Mouse (Mus musculus) midbrain, embryonic 10.5 days (tissue): ENCODE results near the gene Gse1. TPM values are rescaled to one million over a fixed set of nuclear protein-coding genes. Genes with fewer than 3 reads are reported as not detected.

Experiments used
- DNase-seq: peaks from one replicate; pipeline ENCODE4 v3.0.0-alpha.2; 2017; ENCODE audit warnings: low spot score
- H3K27ac ChIP-seq: fragments of 300-500 bp; sonication (generic); replicated peaks from 2 replicates; pipeline ENCODE4 v1.5.1; 2016; ENCODE audit warnings: mild to moderate bottlenecking
- H3K27me3 ChIP-seq: fragments of 300-500 bp; sonication (generic); 2 replicates; pipeline ENCODE4 v1.6.1; 2016; ENCODE audit warnings: low read depth, mild to moderate bottlenecking; ENCODE audit not compliant: poor library complexity, severe bottlenecking
- H3K36me3 ChIP-seq: fragments of 300-500 bp; sonication (generic); 2 replicates; pipeline ENCODE4 v1.6.1; 2016; ENCODE audit warnings: mild to moderate bottlenecking, moderate library complexity
- H3K4me1 ChIP-seq: fragments of 300-500 bp; sonication (generic); 2 replicates; pipeline ENCODE4 v1.6.1; 2016
- H3K4me3 ChIP-seq: fragments of 300-500 bp; sonication (generic); 2 replicates; pipeline ENCODE4 v1.5.1; 2016; ENCODE audit warnings: mild to moderate bottlenecking, moderate library complexity
- H3K9me3 ChIP-seq: fragments of 300-500 bp; sonication (generic); replicated peaks from 2 replicates; pipeline ENCODE4 v1.6.1; 2016; ENCODE audit warnings: mild to moderate bottlenecking
- WGBS: fragments of 180-500 bp; shearing (Covaris S2); methylation state at CpG from one replicate; pipeline ENCODE4 v1.1.7; 2016; 5-methylcytosine and 5-hydroxymethylcytosine counted together
- polyA plus RNA-seq: library from polyadenylated mRNA; unstranded; fragments of >200 nt; fragmentation: Nextera tagmentation; extraction: Ambion mirVana; gene quantifications from 2 replicates; pipeline ENCODE4 v1.2.1, GENCODE M21; 2016

Gse1 gene
- polyA plus RNA-seq, 1 experiment from 2014 or later = 12.7 TPM

DNA sequence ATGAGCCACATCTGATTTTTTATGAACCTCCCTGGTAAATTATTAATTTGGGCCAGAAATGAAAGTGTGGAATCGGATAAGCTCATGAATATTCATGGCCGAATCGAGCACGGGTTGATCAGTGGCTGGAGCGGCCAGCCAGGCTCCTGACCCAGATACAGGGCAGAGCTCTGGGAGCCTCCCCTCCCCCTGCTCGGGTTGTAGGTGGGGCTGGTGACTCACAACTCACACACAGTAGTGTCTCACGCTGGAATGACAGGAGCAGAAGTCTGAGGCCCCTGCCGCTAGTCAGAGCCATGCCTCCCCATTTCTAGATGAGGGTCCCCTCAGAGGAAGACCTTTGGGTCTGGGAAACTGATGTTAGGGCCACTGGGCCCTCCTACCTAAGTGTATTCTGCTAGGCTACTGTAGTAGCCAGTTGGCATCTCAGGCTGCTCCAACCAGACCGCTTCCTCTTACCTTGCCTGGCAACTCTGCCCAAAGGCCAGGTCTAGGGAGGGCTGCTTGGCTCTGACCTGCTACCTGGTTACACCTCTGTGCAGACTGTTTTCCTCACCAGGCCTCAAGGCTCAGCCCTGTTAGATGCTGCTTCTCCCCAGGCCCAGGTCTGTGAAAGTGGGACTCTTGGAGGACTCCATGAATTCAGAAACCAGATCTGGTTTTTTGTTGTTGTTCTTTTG lies 270.8 kb downstream of the Gse1 start:
- no peak for DNase-seq
- peak overlapping the region; percentile 86 for H3K27ac ChIP-seq
- H3K36me3 ChIP-seq = no peaks in the 10 kb centered on the region
- H3K4me1 ChIP-seq = peaks cover 99% of the 10 kb centered on the region
- H3K9me3 ChIP-seq = 0 out of 2 replicates have a peak, but pooled peaks cover 4% of the 10 kb centered on the region
- peaks cover 79% of the 10 kb centered on the region for H3K27me3 ChIP-seq
- peak overlapping the region; percentile 45 for H3K4me3 ChIP-seq
- WGBS = 13% methylated on average over 9 of the region's 9 CpGs

DNA sequence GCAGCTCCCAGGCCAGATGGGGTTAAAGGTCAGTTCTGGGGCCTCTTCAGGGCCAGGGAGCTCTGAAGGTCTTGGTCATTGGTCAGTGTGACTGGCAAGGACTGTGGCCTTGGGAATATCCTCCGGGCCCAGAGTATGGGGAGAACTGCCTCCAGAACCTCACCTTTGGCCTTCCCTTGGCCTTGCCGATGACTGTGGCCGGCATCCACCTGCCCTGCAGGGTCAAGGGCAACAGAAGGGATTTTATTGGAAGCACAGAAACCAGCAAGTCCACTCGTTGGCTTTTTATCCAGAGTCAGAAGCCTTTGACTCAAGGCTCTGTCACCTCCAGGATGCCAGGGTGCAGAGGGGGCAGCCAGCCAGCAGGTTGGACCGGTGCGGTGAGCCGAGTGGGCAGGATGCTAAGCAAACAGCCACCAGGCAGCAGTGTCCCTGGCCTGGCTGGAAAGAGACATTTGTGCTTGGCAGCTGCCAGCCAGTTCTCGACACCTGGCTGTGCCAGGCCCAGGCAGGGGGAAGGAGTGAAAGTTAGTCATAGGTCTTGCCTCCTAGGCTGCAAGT lies 272.5 kb downstream of the Gse1 start:
- Histone ChIP-seq H3K4me3 (0 out of 2 replicates have a peak overlapping the region, but pooled peaks have one; percentile 14), H3K27ac (peak overlapping the region; percentile 61), H3K27me3 (peaks cover 69% of the 10 kb centered on the region), H3K36me3 (no peaks in the 10 kb centered on the region), H3K4me1 (peaks cover 99% of the 10 kb centered on the region), H3K9me3 (0 out of 2 replicates have a peak, but pooled peaks cover 4% of the 10 kb centered on the region)
- no peak for DNase-seq
- 80% methylated on average over 8 of the region's 8 CpGs for WGBS

DNA sequence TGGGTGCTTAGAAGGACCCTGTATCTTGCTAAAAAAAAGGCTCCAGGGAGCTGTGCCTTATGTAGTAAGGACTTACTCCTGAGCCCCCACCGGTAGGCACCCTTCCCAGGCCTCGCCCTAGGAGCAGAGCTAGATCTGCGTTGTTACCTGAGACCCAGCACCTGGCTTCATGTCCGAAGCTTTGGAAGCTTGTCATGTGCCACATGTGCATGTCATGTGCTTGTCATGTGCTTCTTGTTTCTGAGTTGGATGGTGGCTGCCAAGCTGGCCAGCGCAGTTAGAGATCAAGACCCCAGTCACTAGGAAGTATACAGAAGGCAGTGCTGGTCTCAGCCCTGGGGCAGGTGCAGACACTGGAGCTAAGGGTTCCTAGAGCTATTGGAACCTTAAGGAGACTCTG lies 273.2 kb downstream of the Gse1 start:
- H3K36me3 ChIP-seq = no peaks in the 10 kb centered on the region
- H3K4me1 ChIP-seq = peaks cover 100% of the 10 kb centered on the region
- 0 out of 2 replicates have a peak, but pooled peaks cover under 1% of the 10 kb centered on the region for H3K9me3 ChIP-seq
- no peak overlapping the region for H3K4me3 ChIP-seq
- H3K27ac ChIP-seq = peak overlapping the region; percentile 61; the same call in 1 of the 2 replicates
- DNase-seq = no peak
- WGBS = 94% methylated on average over 5 of the region's 5 CpGs
- peaks cover 68% of the 10 kb centered on the region for H3K27me3 ChIP-seq

DNA sequence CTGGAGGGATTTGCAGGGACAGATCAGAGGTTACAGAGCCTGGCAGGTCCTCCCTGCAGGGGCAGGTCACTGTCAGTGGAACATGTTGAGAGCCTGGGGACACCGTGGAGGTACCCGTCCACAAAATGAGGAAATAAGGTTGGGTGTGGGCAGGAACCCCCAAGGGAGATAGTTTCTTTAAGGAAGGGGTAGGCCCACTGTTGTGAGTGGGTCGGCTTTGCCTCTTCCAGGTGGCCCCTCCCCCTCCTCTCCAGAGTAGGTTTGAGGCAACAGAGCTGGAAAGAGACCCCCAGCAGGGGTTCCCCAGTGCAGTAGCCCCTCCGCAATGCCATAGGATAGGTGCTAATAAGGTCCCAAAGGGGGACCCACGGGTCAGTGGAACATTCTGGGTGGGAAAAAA lies 274.2 kb downstream of the Gse1 start:
- Histone ChIP-seq H3K4me1 (peaks cover 100% of the 10 kb centered on the region), H3K27ac (peak overlapping the region; percentile 84; the same call in 1 of the 2 replicates), H3K4me3 (no peak overlapping the region), H3K27me3 (peaks cover 71% of the 10 kb centered on the region), H3K36me3 (no peaks in the 10 kb centered on the region), H3K9me3 (no peaks in the 10 kb centered on the region)
- DNase-seq = no peak
- 65% methylated on average over 5 of the region's 5 CpGs for WGBS

DNA sequence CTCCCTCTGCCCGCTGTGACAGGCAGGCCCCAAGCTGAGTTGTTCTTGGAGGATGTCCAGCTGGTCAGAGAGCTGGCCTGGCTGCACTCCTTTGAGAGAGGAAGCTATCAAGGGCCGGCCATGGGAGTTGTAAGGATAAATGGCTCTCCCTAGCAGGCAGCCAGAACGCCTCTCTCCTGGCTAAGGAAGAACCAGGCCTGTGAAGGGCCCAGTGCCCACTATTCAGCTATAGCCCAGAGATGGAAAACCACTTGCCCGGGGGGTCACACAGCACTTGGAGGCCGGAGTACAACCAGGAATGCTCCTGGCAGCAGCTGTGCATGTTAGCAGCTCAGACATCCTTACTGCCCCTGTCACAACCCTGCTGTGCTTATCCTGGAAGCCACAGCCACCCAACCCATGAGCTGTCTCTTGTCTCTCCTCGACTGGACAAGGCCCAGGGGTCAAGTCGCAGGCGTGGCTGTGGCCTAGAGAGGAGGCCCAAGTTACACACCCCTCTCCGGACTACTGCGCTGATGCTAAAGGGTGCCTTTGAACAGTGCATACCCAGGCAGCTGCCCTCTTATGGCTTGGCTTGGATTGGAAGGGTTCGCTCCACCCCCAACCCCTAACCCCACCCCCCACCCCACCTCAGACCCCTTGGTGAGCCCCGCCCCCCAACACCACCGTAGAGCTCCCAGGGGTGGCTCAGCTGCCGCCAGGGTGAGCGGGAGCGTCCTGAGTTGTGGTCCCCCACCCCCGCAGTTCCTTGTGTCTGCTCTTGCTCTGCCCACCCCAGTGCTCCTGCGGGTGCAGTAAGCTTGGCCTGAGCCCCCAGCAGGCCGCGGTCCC lies 276.2 kb downstream of the Gse1 start:
- H3K4me1 ChIP-seq = peaks cover 100% of the 10 kb centered on the region

DNA sequence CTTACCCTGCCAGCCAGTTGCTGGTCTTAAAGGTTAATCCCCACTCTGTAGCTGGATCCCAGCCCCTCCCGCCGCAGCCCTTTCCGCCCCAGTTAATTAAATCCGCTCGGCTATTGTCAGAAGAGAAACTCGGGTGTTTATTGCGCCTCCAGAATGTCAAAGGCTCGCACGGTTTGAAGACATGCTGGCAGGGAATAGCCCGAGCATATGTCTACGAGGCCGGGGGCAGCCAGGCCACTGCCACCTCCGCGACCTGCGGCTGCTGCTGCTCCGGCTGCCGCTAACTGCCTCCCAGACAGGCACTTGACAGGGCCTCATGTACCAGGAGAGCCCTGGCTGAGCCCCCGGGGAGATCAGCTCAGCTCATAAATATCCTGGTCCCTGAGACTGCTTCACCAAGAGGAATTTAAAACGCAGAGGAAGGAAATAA lies 276.8 kb downstream of the Gse1 start:
- Histone ChIP-seq H3K27ac (peak overlapping the region; percentile 84), H3K27me3 (peaks cover 74% of the 10 kb centered on the region), H3K4me3 (peak overlapping the region; percentile 46), H3K36me3 (no peaks in the 10 kb centered on the region), H3K9me3 (no peaks in the 10 kb centered on the region), H3K4me1 (peaks cover 100% of the 10 kb centered on the region)
- DNase-seq = peak; percentile 83
- WGBS = under 1% methylated on average over 19 of the region's 19 CpGs

More for the DNA sequence above, 276.2 kb downstream of the Gse1 start:
- DNase-seq = peak; percentile 67
- H3K27ac ChIP-seq = peak overlapping the region; percentile 84
- H3K9me3 ChIP-seq = no peaks in the 10 kb centered on the region
- H3K4me3 ChIP-seq = peak overlapping the region; percentile 46
- 5% methylated on average over 19 of the region's 20 CpGs for WGBS
- H3K27me3 ChIP-seq = peaks cover 80% of the 10 kb centered on the region
- no peaks in the 10 kb centered on the region for H3K36me3 ChIP-seq

DNA sequence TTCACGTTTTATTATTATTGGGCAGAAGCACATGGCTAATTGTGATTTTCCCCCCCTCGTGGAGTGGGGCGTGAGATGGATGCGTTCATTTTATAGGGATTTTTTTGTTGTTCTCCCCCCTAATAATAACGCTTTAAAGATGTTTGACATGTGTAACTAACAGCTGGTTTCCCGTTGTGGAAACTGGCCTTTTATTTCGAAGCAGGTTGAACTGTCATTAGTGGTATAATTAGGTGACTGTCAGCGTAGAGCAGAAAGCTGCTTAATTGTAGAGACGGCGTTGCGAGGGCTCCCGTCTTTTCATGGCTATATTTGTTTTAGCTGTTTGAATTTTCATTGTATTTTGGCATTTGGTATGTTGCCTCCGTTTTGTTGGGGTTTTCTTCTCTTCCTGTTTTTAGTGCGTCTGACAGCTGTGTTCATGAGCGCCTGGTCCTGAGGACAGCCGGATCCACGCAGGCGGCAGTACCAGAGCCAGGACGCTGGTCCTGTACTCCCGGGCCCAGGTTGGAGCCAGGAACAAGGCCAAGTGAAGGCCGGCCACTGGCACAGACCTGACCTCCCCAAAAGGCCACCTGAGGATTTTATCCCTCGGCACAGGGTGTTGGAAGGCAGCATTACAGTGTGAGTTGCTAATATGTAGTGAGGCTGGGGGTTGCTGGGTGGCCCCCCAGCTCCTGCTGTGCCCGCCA lies 277.5 kb downstream of the Gse1 start:
- H3K4me1 ChIP-seq = peaks cover 100% of the 10 kb centered on the region

DNA sequence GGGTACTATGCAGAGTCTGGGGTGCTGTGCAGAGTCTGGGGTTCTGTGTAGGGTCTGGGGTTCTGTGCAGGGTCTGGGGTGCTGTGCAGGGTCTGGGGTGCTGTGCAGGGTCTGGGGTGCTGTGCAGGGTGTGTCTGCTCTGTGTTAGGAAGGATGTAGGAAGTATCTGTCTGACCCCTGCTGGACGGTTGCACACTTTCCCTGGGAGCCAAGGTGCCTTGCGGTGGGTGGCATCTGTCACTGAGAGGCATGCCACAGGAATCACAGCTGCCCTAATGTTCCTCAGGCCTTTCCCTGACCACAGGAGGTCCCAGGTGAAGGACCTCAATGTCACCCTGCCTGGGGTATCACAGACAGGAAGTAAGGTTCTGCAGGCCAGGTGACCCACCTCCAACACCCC lies 278.3 kb downstream of the Gse1 start:
- no peak for DNase-seq
- peak overlapping the region; percentile 84; the same call in 1 of the 2 replicates for H3K27ac ChIP-seq
- no peaks in the 10 kb centered on the region for H3K36me3 ChIP-seq
- peaks cover 100% of the 10 kb centered on the region for H3K4me1 ChIP-seq
- 44% methylated on average over 2 of the region's 2 CpGs for WGBS
- peak overlapping the region; percentile 46; the same call in 1 of the 2 replicates for H3K4me3 ChIP-seq
- H3K27me3 ChIP-seq = peaks cover 74% of the 10 kb centered on the region
- H3K9me3 ChIP-seq = no peaks in the 10 kb centered on the region

More for the DNA sequence above, 277.5 kb downstream of the Gse1 start:
- peak overlapping the region; percentile 46 for H3K4me3 ChIP-seq
- DNase-seq = no peak
- 11% methylated on average over 23 of the region's 23 CpGs for WGBS
- no peaks in the 10 kb centered on the region for H3K36me3 ChIP-seq
- peak overlapping the region; percentile 84 for H3K27ac ChIP-seq
- H3K9me3 ChIP-seq = no peaks in the 10 kb centered on the region
- peaks cover 74% of the 10 kb centered on the region for H3K27me3 ChIP-seq

DNA sequence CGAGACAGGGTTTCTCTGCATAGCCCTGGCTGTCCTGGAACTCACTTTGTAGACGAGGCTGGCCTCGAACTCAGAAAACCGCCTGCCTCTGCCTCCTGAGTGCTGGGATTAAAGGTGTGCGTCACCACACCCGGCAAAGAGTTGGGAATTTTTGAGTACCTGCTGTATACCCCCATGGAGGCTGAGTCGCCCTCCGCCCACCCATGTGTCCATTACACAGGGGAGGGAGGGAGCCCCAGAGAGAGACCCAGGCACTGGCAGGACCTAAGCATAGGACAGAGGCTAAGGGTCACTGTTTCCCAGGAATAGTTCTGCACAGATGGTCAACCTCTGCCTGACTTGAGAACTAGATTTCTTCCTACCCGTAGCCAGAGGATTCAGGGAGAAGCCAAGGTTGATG lies 279.0 kb downstream of the Gse1 start:
- DNase-seq = no peak
- H3K36me3 ChIP-seq = no peaks in the 10 kb centered on the region
- peaks cover 100% of the 10 kb centered on the region for H3K4me1 ChIP-seq
- H3K27ac ChIP-seq = peak overlapping the region; percentile 80; the same call in 1 of the 2 replicates
- WGBS = 83% methylated on average over 9 of the region's 9 CpGs
- peaks cover 74% of the 10 kb centered on the region for H3K27me3 ChIP-seq
- no peak overlapping the region for H3K4me3 ChIP-seq
- no peaks in the 10 kb centered on the region for H3K9me3 ChIP-seq

DNA sequence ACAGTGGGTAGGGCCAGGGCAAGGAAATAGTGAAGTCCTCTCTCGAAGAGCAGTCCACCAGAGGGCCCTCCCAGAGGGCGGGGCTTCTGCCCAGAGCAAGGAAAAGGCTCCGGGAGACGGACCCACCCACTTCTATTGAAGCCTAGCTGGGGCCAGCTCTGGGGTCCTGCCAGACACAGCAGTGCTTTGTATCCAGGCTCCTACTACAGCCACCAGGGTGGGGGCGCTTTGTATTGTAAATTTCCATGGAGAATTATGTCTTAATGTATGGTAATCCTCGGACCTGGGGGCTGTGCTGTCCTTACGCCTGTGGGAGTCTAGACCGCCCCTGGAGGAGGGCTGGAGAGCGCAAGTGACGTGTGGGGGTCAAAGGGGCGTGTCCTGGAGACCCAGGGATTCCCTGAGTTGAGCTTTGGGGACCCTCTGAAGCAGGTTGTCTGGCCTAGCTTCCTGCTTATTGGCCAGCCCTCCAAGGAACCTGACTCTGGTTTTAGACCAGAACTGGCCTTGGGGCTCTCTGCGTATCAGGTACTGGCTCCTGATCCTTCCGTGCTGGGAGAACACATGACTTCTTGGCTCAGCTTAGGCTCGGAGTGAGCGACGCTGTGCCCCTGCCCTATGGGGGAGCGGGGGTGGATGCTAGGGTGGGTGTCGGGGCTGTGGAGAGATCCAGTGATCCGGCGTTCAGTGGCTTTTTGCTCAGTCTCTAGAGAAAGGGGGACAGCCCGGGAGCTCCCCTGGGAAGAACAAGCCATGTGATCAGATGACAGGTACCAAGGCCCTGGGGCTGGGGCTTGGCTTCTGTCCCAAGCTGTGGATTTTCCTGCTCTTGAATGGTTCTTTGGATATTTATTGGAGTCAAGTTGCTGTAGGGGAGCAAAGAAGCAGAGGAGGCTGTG lies 281.1 kb downstream of the Gse1 start:
- H3K9me3 ChIP-seq = no peaks in the 10 kb centered on the region
- H3K4me1 ChIP-seq = peaks cover 100% of the 10 kb centered on the region
- 1% methylated on average over 21 of the region's 21 CpGs for WGBS
- peaks cover 74% of the 10 kb centered on the region for H3K27me3 ChIP-seq
- DNase-seq = peak; percentile 91
- peak overlapping the region; percentile 80 for H3K27ac ChIP-seq
- no peaks in the 10 kb centered on the region for H3K36me3 ChIP-seq
- peak overlapping the region; percentile 45 for H3K4me3 ChIP-seq

DNA sequence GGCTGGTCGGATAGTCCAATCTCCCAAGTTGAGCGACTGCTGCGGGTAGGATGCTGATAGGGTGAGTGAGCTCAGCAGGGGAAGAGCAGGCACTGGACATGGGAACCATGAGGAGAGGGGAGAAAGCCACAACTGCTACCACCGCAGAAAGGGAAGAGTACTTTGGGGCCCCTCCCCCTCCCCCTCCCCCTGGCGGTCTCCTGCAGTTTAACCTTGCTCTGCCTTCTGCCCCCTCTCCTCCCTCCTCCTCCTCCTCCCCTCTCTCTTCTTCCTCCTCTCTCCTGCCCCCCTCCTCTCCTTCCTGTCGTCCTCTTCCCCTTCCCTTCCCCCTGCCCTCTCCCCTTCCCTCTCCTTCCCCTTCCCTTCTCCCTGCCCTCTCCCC lies 281.8 kb downstream of the Gse1 start:
- 2% methylated on average over 6 of the region's 6 CpGs for WGBS
- H3K4me1 ChIP-seq = peaks cover 100% of the 10 kb centered on the region
- H3K9me3 ChIP-seq = no peaks in the 10 kb centered on the region
- DNase-seq = no peak
- H3K27ac ChIP-seq = peak overlapping the region; percentile 80
- H3K4me3 ChIP-seq = peak overlapping the region; percentile 45
- H3K36me3 ChIP-seq = no peaks in the 10 kb centered on the region
- H3K27me3 ChIP-seq = peaks cover 77% of the 10 kb centered on the region
